Mouse (Mus musculus): ENCODE results near the gene Hibadh. TPM values are rescaled to one million over a fixed set of nuclear protein-coding genes. Genes with fewer than 3 reads are reported as not detected.

The Hibadh gene
- polyA plus RNA-seq, 1 experiment from 2014 or later: 97.4 TPM

DNA sequence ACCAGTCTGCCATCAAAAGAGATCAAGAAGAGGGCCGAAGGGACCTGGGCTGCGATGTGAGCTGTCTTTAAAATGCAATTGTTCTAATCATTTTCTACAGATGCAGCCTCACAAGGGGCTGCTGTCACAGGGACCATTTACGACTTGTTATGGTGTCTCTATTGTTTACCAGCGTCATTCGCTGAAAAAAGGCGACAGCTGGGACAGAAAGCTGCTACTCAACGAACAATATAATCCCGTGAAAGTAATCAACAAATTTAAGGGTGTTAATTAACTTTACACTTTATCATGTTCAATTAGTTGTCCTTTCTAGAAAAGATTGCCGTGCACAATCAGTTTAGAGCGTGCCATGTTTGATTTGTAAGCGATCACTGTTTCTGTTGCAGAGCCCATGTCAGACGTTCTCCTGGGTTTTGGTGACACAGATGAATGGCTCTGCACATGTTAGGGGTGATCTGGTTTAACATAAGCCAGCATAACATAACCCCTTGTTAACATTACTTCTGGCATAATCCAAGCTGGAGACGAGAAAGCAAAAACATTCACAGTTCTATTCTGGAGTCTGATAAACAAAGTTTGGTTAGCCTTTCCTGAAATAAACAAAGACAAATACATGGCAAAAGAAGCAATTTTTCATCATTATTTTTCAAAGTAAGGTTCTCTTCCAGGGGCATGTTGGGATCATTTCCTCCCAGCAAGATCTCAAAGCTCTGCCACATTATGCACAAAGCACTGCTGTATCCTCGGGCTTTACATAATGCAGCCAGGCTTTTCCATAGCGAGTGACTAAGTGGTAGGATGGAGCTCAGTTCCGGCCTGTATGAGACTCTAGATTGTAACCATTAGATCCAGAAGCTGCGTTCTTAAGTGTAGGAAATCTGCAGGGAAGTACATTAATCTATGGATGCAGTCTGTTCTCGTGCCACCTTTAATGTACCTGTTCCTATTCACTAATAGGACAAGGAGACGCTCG, 72.6 kb downstream of the Hibadh start:
- 79% methylated on average over 20 of the region's 20 CpGs for WGBS
- Histone ChIP-seq H3K9ac (ENCODE audit: low read length) (no peak overlapping the region), H3K36me3 (ENCODE audit: control insufficient read depth, insufficient read depth, low read length) (peaks cover 4% of the 10 kb centered on the region; the same call in 1 of the 2 replicates), H3K27me3 (ENCODE audit: control insufficient read depth, insufficient read depth, low read length) (no peaks in the 10 kb centered on the region), H3K4me1 (ENCODE audit: control insufficient read depth in 2 of 2, insufficient read depth in 2 of 2, low read length in 2 of 2) (no peaks in the 10 kb centered on the region), H3K4me3 (ENCODE audit: control insufficient read depth in 1 of 2, insufficient read depth in 1 of 2, low read depth in 1 of 2, low read length in 2 of 2) (no peak overlapping the region), H3K9me3 (ENCODE audit: control insufficient read depth, low read length) (no peaks in the 10 kb centered on the region), H3K27ac (replicated peaks in 1 of 2; ENCODE audit: control insufficient read depth in 1 of 2, insufficient read depth in 1 of 2, low read depth in 2 of 2, low read length in 2 of 2) (no peak overlapping the region), H3K4me2 (ENCODE audit: low read length) (no peak overlapping the region)
- ATAC-seq (ENCODE audit: insufficient number of reproducible peaks, insufficient read depth, low FRiP score, low read depth): no peak

DNA sequence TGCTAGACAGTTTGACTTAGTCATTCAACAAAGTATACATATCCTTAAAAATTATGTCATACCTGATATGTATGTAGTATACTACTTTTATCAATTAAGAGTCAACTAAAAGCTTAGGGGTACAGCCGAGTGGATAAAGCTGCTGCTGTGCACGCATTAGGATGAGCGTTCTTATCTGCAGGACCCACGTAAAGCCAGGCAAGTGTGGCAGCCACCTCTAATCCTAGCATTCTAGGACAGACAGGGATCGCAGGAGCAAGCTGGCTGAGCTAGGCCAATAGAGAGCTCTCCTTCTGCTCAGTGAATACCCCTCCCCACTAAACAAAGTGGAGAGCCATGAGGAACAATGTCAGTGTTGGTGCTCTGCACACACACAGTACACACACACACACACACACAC, 75.0 kb downstream of the Hibadh start:
- no peaks in the 10 kb centered on the region for H3K9me3 ChIP-seq (ENCODE audit: control insufficient read depth, low read length)
- H3K9ac ChIP-seq (ENCODE audit: low read length): no peak overlapping the region
- H3K27me3 ChIP-seq (ENCODE audit: control insufficient read depth, insufficient read depth, low read length): no peaks in the 10 kb centered on the region
- no peaks in the 10 kb centered on the region for H3K36me3 ChIP-seq (ENCODE audit: control insufficient read depth, insufficient read depth, low read length)
- H3K4me3 ChIP-seq (ENCODE audit: control insufficient read depth in 1 of 2, insufficient read depth in 1 of 2, low read depth in 1 of 2, low read length in 2 of 2): no peak overlapping the region
- H3K4me2 ChIP-seq (ENCODE audit: low read length): no peak overlapping the region
- ATAC-seq (ENCODE audit: insufficient number of reproducible peaks, insufficient read depth, low FRiP score, low read depth): no peak
- H3K27ac ChIP-seq (replicated peaks in 1 of 2; ENCODE audit: control insufficient read depth in 1 of 2, insufficient read depth in 1 of 2, low read depth in 2 of 2, low read length in 2 of 2): no peak overlapping the region
- WGBS: 43% methylated on average over 5 of the region's 5 CpGs
- H3K4me1 ChIP-seq (ENCODE audit: control insufficient read depth in 2 of 2, insufficient read depth in 2 of 2, low read length in 2 of 2): no peaks in the 10 kb centered on the region

DNA sequence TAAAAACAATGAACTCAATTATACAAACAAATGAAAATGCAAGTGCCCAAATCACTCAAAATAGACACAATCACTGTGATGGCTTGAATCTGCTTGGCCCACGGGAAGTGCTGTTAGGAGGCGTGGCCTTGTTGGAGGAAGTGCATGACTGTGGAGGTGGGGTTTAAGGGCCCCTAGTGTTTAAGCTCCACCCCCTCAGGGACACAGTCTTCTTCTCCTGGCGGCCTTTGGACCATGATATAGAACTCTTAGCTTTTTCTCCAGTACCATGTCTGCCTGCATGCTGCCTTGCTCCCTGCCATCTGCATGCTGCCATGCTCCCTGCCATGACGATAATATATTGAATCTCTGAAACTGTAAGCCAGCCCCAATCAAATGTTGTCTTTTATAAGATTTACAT, 77.2 kb downstream of the Hibadh start:
- no peaks in the 10 kb centered on the region for H3K9me3 ChIP-seq (ENCODE audit: control insufficient read depth, low read length)
- no peak overlapping the region for H3K4me2 ChIP-seq (ENCODE audit: low read length)
- WGBS: 87% methylated on average over 4 of the region's 4 CpGs
- no peak overlapping the region for H3K27ac ChIP-seq (replicated peaks in 1 of 2; ENCODE audit: control insufficient read depth in 1 of 2, insufficient read depth in 1 of 2, low read depth in 2 of 2, low read length in 2 of 2)
- H3K4me1 ChIP-seq (ENCODE audit: control insufficient read depth in 2 of 2, insufficient read depth in 2 of 2, low read length in 2 of 2): no peaks in the 10 kb centered on the region
- no peak overlapping the region for H3K9ac ChIP-seq (ENCODE audit: low read length)
- ATAC-seq (ENCODE audit: insufficient number of reproducible peaks, insufficient read depth, low FRiP score, low read depth): no peak
- H3K4me3 ChIP-seq (ENCODE audit: control insufficient read depth in 1 of 2, insufficient read depth in 1 of 2, low read depth in 1 of 2, low read length in 2 of 2): no peak overlapping the region
- no peaks in the 10 kb centered on the region for H3K27me3 ChIP-seq (ENCODE audit: control insufficient read depth, insufficient read depth, low read length)
- H3K36me3 ChIP-seq (ENCODE audit: control insufficient read depth, insufficient read depth, low read length): no peaks in the 10 kb centered on the region

DNA sequence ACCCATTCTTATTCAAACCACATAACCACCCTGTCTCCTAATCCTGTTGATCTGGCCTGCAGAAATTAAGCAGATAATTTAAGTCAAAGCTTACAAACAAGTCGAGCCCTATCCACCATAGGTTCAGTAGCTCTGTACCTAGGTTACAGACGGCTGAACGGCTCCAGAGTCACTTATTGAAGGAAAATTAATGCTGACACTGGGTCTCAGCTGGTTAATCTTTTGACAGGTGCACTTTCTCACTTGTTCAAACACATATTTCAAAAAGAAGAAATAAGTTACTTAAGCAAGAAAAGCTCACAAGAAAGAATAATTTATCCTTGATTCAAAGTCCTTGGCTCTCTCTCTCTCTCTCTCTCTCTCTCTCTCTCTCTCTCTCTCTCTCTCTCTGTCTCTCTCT, 81.1 kb downstream of the Hibadh start:
- Histone ChIP-seq H3K27me3 (ENCODE audit: control insufficient read depth, insufficient read depth, low read length) (no peaks in the 10 kb centered on the region), H3K4me3 (ENCODE audit: control insufficient read depth in 1 of 2, insufficient read depth in 1 of 2, low read depth in 1 of 2, low read length in 2 of 2) (no peak overlapping the region), H3K9me3 (ENCODE audit: control insufficient read depth, low read length) (no peaks in the 10 kb centered on the region), H3K27ac (replicated peaks in 1 of 2; ENCODE audit: control insufficient read depth in 1 of 2, insufficient read depth in 1 of 2, low read depth in 2 of 2, low read length in 2 of 2) (no peak overlapping the region), H3K4me2 (ENCODE audit: low read length) (no peak overlapping the region), H3K36me3 (ENCODE audit: control insufficient read depth, insufficient read depth, low read length) (no peaks in the 10 kb centered on the region), H3K4me1 (ENCODE audit: control insufficient read depth in 2 of 2, insufficient read depth in 2 of 2, low read length in 2 of 2) (no peaks in the 10 kb centered on the region), H3K9ac (ENCODE audit: low read length) (no peak overlapping the region)
- no peak for ATAC-seq (ENCODE audit: insufficient number of reproducible peaks, insufficient read depth, low FRiP score, low read depth)
- WGBS: 98% methylated on average over 3 of the region's 3 CpGs

DNA sequence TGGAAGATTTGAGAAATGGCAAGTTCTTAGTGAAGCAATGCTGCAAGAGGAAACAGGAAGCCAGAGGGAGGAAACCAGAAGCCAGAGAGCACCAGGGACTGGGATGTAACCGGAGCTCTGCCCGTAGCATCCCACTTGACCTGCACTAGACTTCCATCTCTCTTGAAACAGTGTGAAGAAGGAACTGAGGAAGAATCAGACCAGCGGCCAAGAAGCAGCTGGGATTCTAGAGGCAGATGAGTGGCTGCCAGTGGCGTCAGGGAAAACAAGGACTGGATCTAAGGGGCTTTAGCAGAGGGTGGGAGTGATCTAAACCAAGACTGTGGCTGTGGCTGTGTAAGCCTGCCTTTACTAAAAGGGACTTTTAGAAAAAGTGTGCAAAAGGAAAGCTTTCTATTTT, 95.8 kb downstream of the Hibadh start:
- Histone ChIP-seq H3K4me2 (ENCODE audit: low read length) (no peak overlapping the region), H3K9me3 (ENCODE audit: control insufficient read depth, low read length) (no peaks in the 10 kb centered on the region), H3K4me1 (ENCODE audit: control insufficient read depth in 2 of 2, insufficient read depth in 2 of 2, low read length in 2 of 2) (peaks cover 3 to 5% of the 10 kb centered on the region in 2 experiments), H3K27ac (replicated peaks in 1 of 2; ENCODE audit: control insufficient read depth in 1 of 2, insufficient read depth in 1 of 2, low read depth in 2 of 2, low read length in 2 of 2) (no peak overlapping the region), H3K9ac (ENCODE audit: low read length) (no peak overlapping the region), H3K4me3 (ENCODE audit: control insufficient read depth in 1 of 2, insufficient read depth in 1 of 2, low read depth in 1 of 2, low read length in 2 of 2) (no peak overlapping the region), H3K27me3 (ENCODE audit: control insufficient read depth, insufficient read depth, low read length) (no peaks in the 10 kb centered on the region), H3K36me3 (ENCODE audit: control insufficient read depth, insufficient read depth, low read length) (peaks cover 42% of the 10 kb centered on the region)
- WGBS: 42% methylated on average over 4 of the region's 4 CpGs
- ATAC-seq (ENCODE audit: insufficient number of reproducible peaks, insufficient read depth, low FRiP score, low read depth): no peak

DNA sequence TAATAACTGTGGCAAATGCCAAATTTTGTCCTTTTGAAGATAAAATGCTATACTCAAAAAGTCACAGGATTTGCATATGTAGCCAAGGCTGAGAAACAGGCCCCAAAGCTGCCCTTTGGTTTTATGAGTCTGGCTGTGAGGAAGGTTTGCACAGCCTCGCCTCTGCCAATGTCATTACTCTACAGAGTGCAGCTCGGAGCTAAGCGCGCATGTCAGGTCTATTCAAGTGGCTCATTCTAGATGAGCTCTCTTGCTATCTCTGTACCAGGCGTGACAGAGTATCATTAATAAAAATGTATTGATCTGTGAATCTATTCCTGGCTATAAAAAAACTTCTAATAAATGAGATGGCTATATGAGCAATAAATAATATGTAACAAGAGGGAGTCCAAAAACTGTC, 97.7 kb downstream of the Hibadh start:
- H3K4me3 ChIP-seq (ENCODE audit: control insufficient read depth in 1 of 2, insufficient read depth in 1 of 2, low read depth in 1 of 2, low read length in 2 of 2): no peak overlapping the region
- 89% methylated on average over 5 of the region's 5 CpGs for WGBS

DNA sequence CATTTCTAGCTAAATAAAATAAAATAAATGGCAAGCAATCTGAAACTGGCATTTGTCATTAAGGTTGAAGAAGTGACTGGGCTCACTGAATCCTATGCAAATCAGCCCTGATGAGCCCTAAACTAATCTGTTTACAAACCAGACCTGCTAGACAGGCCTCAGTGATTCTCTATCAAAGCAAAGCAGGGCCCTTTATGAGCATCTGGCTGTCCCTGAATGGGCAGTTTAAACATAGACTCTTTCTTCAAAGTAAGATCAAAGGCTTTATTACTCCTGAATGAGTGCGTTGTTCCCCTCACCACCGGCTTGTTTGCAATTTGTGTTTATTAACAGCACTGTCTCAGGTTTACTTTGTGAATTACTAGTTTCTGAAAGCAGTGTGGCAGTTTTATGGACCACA, 100.3 kb downstream of the Hibadh start:
- H3K36me3 ChIP-seq (ENCODE audit: control insufficient read depth, insufficient read depth, low read length): peaks cover 9% of the 10 kb centered on the region; the same call in 1 of the 2 replicates
- no peak overlapping the region for H3K9ac ChIP-seq (ENCODE audit: low read length)
- H3K9me3 ChIP-seq (ENCODE audit: control insufficient read depth, low read length): peaks cover 12% of the 10 kb centered on the region
- no peak for ATAC-seq (ENCODE audit: insufficient number of reproducible peaks, insufficient read depth, low FRiP score, low read depth)
- H3K27me3 ChIP-seq (ENCODE audit: control insufficient read depth, insufficient read depth, low read length): no peaks in the 10 kb centered on the region
- no peak overlapping the region for H3K4me3 ChIP-seq (ENCODE audit: control insufficient read depth in 1 of 2, insufficient read depth in 1 of 2, low read depth in 1 of 2, low read length in 2 of 2)
- 75% methylated on average over 2 of the region's 2 CpGs for WGBS
- no peak overlapping the region for H3K27ac ChIP-seq (replicated peaks in 1 of 2; ENCODE audit: control insufficient read depth in 1 of 2, insufficient read depth in 1 of 2, low read depth in 2 of 2, low read length in 2 of 2)
- peaks cover 3 to 5% of the 10 kb centered on the region in 2 experiments for H3K4me1 ChIP-seq (ENCODE audit: control insufficient read depth in 2 of 2, insufficient read depth in 2 of 2, low read length in 2 of 2)
- H3K4me2 ChIP-seq (ENCODE audit: low read length): no peak overlapping the region

More for the DNA sequence above, 97.7 kb downstream of the Hibadh start:
- no peaks in the 10 kb centered on the region for H3K27me3 ChIP-seq (ENCODE audit: control insufficient read depth, insufficient read depth, low read length)
- peaks cover 34% of the 10 kb centered on the region for H3K36me3 ChIP-seq (ENCODE audit: control insufficient read depth, insufficient read depth, low read length)
- H3K4me2 ChIP-seq (ENCODE audit: low read length): no peak overlapping the region
- ATAC-seq (ENCODE audit: insufficient number of reproducible peaks, insufficient read depth, low FRiP score, low read depth): no peak
- H3K4me1 ChIP-seq (ENCODE audit: control insufficient read depth in 2 of 2, insufficient read depth in 2 of 2, low read length in 2 of 2): peaks cover 3 to 5% of the 10 kb centered on the region in 2 experiments
- peaks cover 3% of the 10 kb centered on the region for H3K9me3 ChIP-seq (ENCODE audit: control insufficient read depth, low read length)
- H3K27ac ChIP-seq (replicated peaks in 1 of 2; ENCODE audit: control insufficient read depth in 1 of 2, insufficient read depth in 1 of 2, low read depth in 2 of 2, low read length in 2 of 2): no peak overlapping the region
- no peak overlapping the region for H3K9ac ChIP-seq (ENCODE audit: low read length)
